Mouse (Mus musculus) limb, embryonic 14.5 days (tissue): ENCODE data around the gene Ntpcr. TPM values are rescaled to one million over a fixed set of nuclear protein-coding genes. Genes with fewer than 3 reads are reported as not detected.

Source experiments
- ATAC-seq: fragments of 200-750 bp; cut with Nextera tagmentation; 2 replicates; pipeline ENCODE4 v1.8.0; 2017; ENCODE audit warnings: low read depth, moderate number of reproducible peaks, moderate TSS enrichment; ENCODE audit not compliant: low FRiP score
- DNase-seq: peaks from one replicate; pipeline ENCODE4 v3.0.0-alpha.2; 2015; ENCODE audit warnings: low spot score
- H3K27ac ChIP-seq: fragments of 300-500 bp; sonication (generic); replicated peaks from 2 replicates; pipeline ENCODE4 v1.5.1; 2014; ENCODE audit warnings: low read depth, mild to moderate bottlenecking, low read length, moderate library complexity, mixed read lengths
- H3K27me3 ChIP-seq: fragments of 300-500 bp; sonication (generic); 2 replicates; pipeline ENCODE4 v1.6.1; 2014; ENCODE audit warnings: low read length, mixed read lengths; ENCODE audit not compliant: control insufficient read depth, insufficient read depth
- H3K36me3 ChIP-seq: fragments of 300-500 bp; sonication (generic); 2 replicates; pipeline ENCODE4 v1.6.1; 2014; ENCODE audit warnings: mild to moderate bottlenecking, low read length, moderate library complexity, mixed read lengths; ENCODE audit not compliant: control insufficient read depth, insufficient read depth
- H3K4me1 ChIP-seq: fragments of 300-500 bp; sonication (generic); 2 replicates; pipeline ENCODE4 v1.6.1; 2014; ENCODE audit warnings: antibody characterized with exemption, low read length, mixed read lengths; ENCODE audit not compliant: control insufficient read depth, insufficient read depth
- H3K4me2 ChIP-seq: fragments of 300-500 bp; sonication (generic); replicated peaks from 2 replicates; pipeline ENCODE4 v1.6.1; 2014; ENCODE audit warnings: low read depth, mild to moderate bottlenecking, low read length, moderate library complexity; ENCODE audit not compliant: severe bottlenecking
- H3K4me3 ChIP-seq: fragments of 300-500 bp; sonication (generic); replicated peaks from 2 replicates; pipeline ENCODE4 v1.5.1; 2014; ENCODE audit warnings: low read length
- H3K9ac ChIP-seq: fragments of 300-500 bp; sonication (generic); 2 replicates; pipeline ENCODE4 v1.6.1; 2014; ENCODE audit warnings: mild to moderate bottlenecking, low read depth, low read length, moderate library complexity; ENCODE audit not compliant: severe bottlenecking
- H3K9me3 ChIP-seq: fragments of 300-500 bp; sonication (generic); 2 replicates; pipeline ENCODE4 v1.6.1; 2016; ENCODE audit warnings: low read length; ENCODE audit not compliant: control insufficient read depth
- POLR2A ChIP-seq: fragments of 200-500 bp; IDR thresholded peaks from 2 replicates; pipeline ENCODE4 v1.8.0; 2012; ENCODE audit warnings: inconsistent platforms, mild to moderate bottlenecking, moderate library complexity, borderline replicate concordance; ENCODE audit not compliant: insufficient read depth, insufficient read length; ENCODE audit errors: extremely low read depth
- WGBS: fragments of 180-500 bp; shearing (Covaris S2); extraction: QIAGEN DNeasy Blood & Tissue Kit; methylation state at CpG from one replicate; pipeline ENCODE4 v1.1.7; 2014; 5-methylcytosine and 5-hydroxymethylcytosine counted together
- polyA plus RNA-seq, 2 experiments: library from polyadenylated mRNA; depleted of rRNA in 1 of 2; stranded (reverse) in 1 of 2; unstranded in 1 of 2; fragments of >200 nt; fragmentation: Nextera tagmentation in 1 of 2; extraction: Ambion mirVana in 1 of 2; gene quantifications; 2 replicates each; pipeline versions ENCODE4 v1.2.1 to v1.2.3; 2012 to 2014

Gene Ntpcr
- polyA plus RNA-seq, 2 experiments: 39.0 to 45.3 TPM

- Histone ChIP-seq H3K4me3 (no peak overlapping the region), H3K9ac (no peak overlapping the region), H3K27me3 (no peaks in the 10 kb centered on the region), H3K36me3 (0 out of 2 replicates have a peak, but pooled peaks cover 7% of the 10 kb centered on the region), H3K27ac (no peak overlapping the region), H3K9me3 (no peaks in the 10 kb centered on the region), H3K4me1 (peaks cover 7% of the 10 kb centered on the region), H3K4me2 (no peak overlapping the region)
- DNase-seq (no peak), ATAC-seq (no peak)
- WGBS: 75% methylated on average over 4 of the region's 4 CpGs
- no peak for TF ChIP-seq POLR2A
These were observed 9.2 kb downstream of the Ntpcr start for GRCm38 (mm10) chr8:125738956-125739355.

GRCm38 (mm10) chr8:125740655-125741054, 10.9 kb downstream of the Ntpcr start:
- no peak overlapping the region for H3K4me2 ChIP-seq
- 78% methylated on average over 10 of the region's 10 CpGs for WGBS
- H3K36me3 ChIP-seq: 0 out of 2 replicates have a peak, but pooled peaks cover 7% of the 10 kb centered on the region
- H3K4me3 ChIP-seq: no peak overlapping the region
- H3K9ac ChIP-seq: no peak overlapping the region
- no peaks in the 10 kb centered on the region for H3K27me3 ChIP-seq
- ATAC-seq (no peak), DNase-seq (no peak)
- no peak overlapping the region for H3K27ac ChIP-seq
- no peaks in the 10 kb centered on the region for H3K9me3 ChIP-seq
- TF ChIP-seq POLR2A: no peak
- peaks cover 2% of the 10 kb centered on the region for H3K4me1 ChIP-seq

GRCm38 (mm10) chr8:125741377-125741776, 11.6 kb downstream of the Ntpcr start:
- Histone ChIP-seq H3K4me1 (no peaks in the 10 kb centered on the region), H3K27me3 (no peaks in the 10 kb centered on the region), H3K4me2 (no peak overlapping the region), H3K9ac (no peak overlapping the region), H3K9me3 (no peaks in the 10 kb centered on the region), H3K27ac (no peak overlapping the region), H3K36me3 (0 out of 2 replicates have a peak, but pooled peaks cover 7% of the 10 kb centered on the region), H3K4me3 (no peak overlapping the region)
- TF ChIP-seq POLR2A: no peak
- DNase-seq (no peak), ATAC-seq (no peak)
- 74% methylated on average over 5 of the region's 5 CpGs for WGBS

GRCm38 (mm10) chr8:125741855-125742254, 12.1 kb downstream of the Ntpcr start:
- Histone ChIP-seq H3K4me2 (no peak overlapping the region), H3K4me1 (no peaks in the 10 kb centered on the region), H3K36me3 (0 out of 2 replicates have a peak, but pooled peaks cover 7% of the 10 kb centered on the region), H3K4me3 (no peak overlapping the region), H3K9me3 (no peaks in the 10 kb centered on the region), H3K9ac (no peak overlapping the region), H3K27ac (no peak overlapping the region), H3K27me3 (no peaks in the 10 kb centered on the region)
- WGBS: 50% methylated on average over 2 of the region's 2 CpGs
- no peak for DNase-seq
- no peak for TF ChIP-seq POLR2A
- ATAC-seq: no peak

GRCm38 (mm10) chr8:125742406-125742805, 12.6 kb downstream of the Ntpcr start:
- no peak for TF ChIP-seq POLR2A
- H3K27me3 ChIP-seq: no peaks in the 10 kb centered on the region
- no peak for DNase-seq
- no peak overlapping the region for H3K27ac ChIP-seq
- 79% methylated on average over 8 of the region's 8 CpGs for WGBS
- H3K4me2 ChIP-seq: no peak overlapping the region
- no peaks in the 10 kb centered on the region for H3K4me1 ChIP-seq
- H3K36me3 ChIP-seq: 0 out of 2 replicates have a peak, but pooled peaks cover 7% of the 10 kb centered on the region
- H3K4me3 ChIP-seq: no peak overlapping the region
- ATAC-seq: no peak
- no peak overlapping the region for H3K9ac ChIP-seq
- H3K9me3 ChIP-seq: no peaks in the 10 kb centered on the region
